Mouse (Mus musculus): ENCODE data around the gene Mtch1. TPM values are rescaled to one million over a fixed set of nuclear protein-coding genes. Genes with fewer than 3 reads are reported as not detected.
A peak's percentile ranks its signal among the peaks of the same experiment; 100 is the strongest.

Gene Mtch1
- polyA plus RNA-seq, 1 experiment from 2014 or later: 276 TPM

DNA sequence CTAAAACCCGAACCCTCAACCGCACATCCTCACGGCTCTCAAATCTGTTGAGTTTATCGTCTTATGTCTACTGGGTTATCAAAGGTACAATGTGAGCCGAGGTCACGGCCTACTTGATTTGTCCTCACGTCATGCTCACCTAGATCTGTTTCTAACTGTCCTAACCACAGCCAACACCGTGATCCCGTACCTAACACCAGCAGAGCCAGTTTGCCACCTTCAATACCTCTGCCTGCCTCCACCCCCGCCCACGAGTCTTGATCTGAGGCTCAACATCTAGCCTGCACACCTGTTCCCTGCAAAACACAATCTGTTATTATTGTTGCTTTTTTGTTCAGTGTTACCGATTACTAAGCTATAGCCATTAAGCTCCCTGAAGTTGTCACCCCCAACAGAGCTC lies 2.5 kb downstream of the Mtch1 start:
- H3K9me3 ChIP-seq: no peaks in the 10 kb centered on the region
- peak overlapping the region; percentile 99 for H3K9ac ChIP-seq
- peaks cover 68% of the 10 kb centered on the region for H3K4me1 ChIP-seq
- H3K27me3 ChIP-seq (replicated peaks): no peaks in the 10 kb centered on the region
- no peak overlapping the region for H3K4me3 ChIP-seq
- H3K36me3 ChIP-seq: peaks cover 35% of the 10 kb centered on the region
- H3K4me2 ChIP-seq: peak overlapping the region; percentile 87
- no peak for ATAC-seq (ENCODE audit: extremely low read depth, insufficient number of reproducible peaks, low FRiP score, low TSS enrichment)
- 78% methylated on average over 12 of the region's 12 CpGs for WGBS
- no peak overlapping the region for H3K27ac ChIP-seq (replicated peaks)

DNA sequence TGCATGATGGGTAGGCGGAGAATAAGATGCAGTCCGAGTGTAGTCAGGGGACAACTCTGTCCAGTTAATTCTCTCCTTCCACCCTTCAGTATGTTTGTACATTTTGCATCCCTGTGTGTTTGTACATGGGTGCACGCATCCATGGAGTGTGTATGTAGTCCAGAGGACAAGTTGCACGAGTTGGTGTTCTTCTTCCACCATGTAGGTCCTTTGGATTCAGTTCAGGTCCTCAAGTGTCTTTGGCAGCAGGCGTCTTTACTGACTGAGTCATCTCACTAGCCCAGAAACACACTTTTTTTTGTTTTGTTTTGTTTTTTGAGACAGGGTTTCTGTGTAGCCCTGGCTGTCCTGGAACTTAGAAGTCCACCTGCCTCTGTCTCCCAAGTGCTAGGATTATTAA lies 4.5 kb downstream of the Mtch1 start:
- ATAC-seq (ENCODE audit: extremely low read depth, insufficient number of reproducible peaks, low FRiP score, low TSS enrichment): no peak
- no peak overlapping the region for H3K4me3 ChIP-seq
- 85% methylated on average over 5 of the region's 5 CpGs for WGBS

DNA sequence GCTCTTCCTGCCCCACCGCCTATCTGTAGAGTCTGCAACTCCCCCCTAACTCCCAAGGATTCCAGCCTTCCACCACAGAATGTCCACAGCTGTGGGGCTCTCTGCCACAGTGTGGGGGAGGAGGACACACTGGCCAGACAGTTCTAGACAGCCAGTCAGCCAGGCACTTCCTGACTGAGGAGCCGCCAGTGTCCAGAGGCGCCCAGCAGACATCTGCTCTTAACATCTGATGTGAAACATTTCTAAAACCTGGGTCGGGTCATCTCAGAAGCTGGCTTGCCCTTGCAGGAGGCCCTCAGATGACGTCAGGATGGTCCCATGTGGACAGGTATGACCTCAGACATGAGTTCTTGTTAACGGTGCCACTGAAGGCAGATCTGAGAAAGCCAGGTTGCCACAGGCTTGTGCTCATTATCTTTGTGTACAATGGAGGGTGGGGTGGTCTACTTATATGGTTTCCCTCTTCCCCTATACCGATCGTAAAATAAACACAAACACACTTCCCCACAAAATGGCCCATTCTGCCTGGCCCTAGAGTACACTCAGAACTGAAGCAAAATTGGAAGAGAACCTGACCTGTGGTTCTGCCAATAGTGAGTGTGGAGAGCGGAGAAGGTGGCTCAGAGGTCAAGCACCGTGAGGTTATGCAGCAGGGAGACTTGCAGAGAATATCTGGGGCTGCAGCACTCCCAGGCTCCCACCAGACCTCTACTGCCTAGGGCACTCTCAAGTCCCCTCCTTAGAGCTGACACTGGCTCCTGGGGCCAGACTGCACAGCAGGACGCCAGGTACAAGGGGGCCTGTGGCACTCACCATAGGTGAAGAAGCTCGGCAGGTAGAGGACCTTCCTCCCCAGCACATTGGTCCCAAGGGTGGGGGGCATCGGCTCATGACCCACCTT lies 5.5 kb downstream of the Mtch1 start:
- peaks cover 72% of the 10 kb centered on the region for H3K4me1 ChIP-seq
- H3K27ac ChIP-seq (replicated peaks): peak overlapping the region; percentile 92
- H3K36me3 ChIP-seq: peaks cover 65% of the 10 kb centered on the region
- no peaks in the 10 kb centered on the region for H3K9me3 ChIP-seq
- peak overlapping the region; percentile 62 for H3K9ac ChIP-seq
- WGBS: 25% methylated on average over 13 of the region's 13 CpGs
- H3K4me2 ChIP-seq: peak overlapping the region; percentile 55
- H3K27me3 ChIP-seq (replicated peaks): no peaks in the 10 kb centered on the region
- ATAC-seq (ENCODE audit: extremely low read depth, insufficient number of reproducible peaks, low FRiP score, low TSS enrichment): peak; percentile 51
- peak overlapping the region; percentile 21; the same call in 1 of the 2 replicates for H3K4me3 ChIP-seq

More for the DNA sequence above, 4.5 kb downstream of the Mtch1 start:
- Histone ChIP-seq H3K4me2 (no peak overlapping the region), H3K27ac (replicated peaks) (peak overlapping the region; percentile 92), H3K36me3 (peaks cover 55% of the 10 kb centered on the region), H3K9ac (peak overlapping the region; percentile 62), H3K27me3 (replicated peaks) (no peaks in the 10 kb centered on the region), H3K4me1 (peaks cover 76% of the 10 kb centered on the region), H3K9me3 (no peaks in the 10 kb centered on the region)

DNA sequence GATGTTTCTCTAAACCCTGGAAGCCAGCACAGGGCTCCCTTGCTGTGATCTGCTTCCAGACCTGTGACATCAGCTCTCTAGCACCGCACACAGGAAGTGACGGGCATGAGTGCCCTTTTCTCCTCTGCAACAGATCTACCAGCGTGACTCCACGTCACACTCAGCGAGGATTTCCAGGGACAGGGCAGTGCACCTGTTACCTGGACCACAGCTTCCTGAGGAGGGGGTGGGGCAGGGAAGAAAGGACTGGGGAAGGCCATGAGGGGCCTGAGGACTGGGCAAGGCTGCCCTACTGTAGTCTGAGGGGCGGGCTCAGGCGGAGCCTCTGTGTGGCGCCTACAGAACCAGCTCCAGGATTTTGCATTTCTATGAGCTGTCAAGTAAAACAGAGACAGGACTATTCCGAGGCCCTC lies 6.1 kb downstream of the Mtch1 start:
- H3K4me3 ChIP-seq: peak overlapping the region; percentile 21; the same call in 1 of the 2 replicates
- peak; percentile 17; the same call in 1 of the 2 replicates for ATAC-seq (ENCODE audit: extremely low read depth, insufficient number of reproducible peaks, low FRiP score, low TSS enrichment)

DNA sequence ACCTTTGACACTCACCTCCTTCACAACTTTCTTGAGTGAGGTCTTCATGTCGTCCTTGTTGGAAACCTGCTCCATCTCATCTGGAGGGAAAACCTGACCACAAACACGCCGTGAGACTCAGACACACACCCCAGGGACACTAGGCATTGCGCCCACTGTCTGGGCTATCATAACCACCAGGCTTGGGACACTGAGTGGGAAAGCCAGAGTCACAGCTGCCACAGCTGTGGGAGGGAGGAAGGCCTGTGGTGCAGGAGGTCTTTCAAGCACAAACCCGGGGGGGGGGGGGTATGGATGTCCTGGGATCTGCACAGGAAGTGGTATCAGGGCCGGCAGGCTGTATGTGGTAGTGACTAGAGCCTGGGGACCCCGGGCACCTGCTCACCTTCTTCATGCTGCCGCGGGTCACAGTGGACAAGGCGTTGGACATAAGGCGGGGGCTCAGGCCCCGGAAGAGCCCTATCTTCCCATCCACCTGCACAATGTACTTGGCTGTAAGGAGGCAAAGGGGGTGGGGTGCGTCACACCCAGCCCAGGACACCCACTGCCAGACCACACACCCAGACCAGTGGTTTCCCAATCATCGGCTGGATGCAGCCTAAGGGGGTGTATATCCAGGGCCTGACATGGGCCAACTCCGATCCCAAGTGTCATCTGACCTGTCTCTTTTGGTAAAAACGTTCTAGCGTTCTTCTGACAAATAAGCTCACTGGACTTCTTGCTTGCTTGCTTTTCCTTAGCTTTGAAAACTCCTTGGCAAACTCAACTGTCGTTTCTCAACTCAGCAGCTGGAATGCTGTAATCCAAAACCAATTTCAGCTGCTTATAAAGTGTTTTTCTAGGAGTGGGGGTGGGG lies 7.1 kb downstream of the Mtch1 start:
- H3K36me3 ChIP-seq: peaks cover 81% of the 10 kb centered on the region

More for the DNA sequence above, 6.1 kb downstream of the Mtch1 start:
- peak overlapping the region; percentile 92 for H3K27ac ChIP-seq (replicated peaks)
- H3K27me3 ChIP-seq (replicated peaks): no peaks in the 10 kb centered on the region
- peak overlapping the region; percentile 55 for H3K4me2 ChIP-seq
- 7% methylated on average over 9 of the region's 9 CpGs for WGBS
- H3K4me1 ChIP-seq: peaks cover 70% of the 10 kb centered on the region
- H3K9ac ChIP-seq: peak overlapping the region; percentile 62
- H3K36me3 ChIP-seq: peaks cover 71% of the 10 kb centered on the region
- no peaks in the 10 kb centered on the region for H3K9me3 ChIP-seq

DNA sequence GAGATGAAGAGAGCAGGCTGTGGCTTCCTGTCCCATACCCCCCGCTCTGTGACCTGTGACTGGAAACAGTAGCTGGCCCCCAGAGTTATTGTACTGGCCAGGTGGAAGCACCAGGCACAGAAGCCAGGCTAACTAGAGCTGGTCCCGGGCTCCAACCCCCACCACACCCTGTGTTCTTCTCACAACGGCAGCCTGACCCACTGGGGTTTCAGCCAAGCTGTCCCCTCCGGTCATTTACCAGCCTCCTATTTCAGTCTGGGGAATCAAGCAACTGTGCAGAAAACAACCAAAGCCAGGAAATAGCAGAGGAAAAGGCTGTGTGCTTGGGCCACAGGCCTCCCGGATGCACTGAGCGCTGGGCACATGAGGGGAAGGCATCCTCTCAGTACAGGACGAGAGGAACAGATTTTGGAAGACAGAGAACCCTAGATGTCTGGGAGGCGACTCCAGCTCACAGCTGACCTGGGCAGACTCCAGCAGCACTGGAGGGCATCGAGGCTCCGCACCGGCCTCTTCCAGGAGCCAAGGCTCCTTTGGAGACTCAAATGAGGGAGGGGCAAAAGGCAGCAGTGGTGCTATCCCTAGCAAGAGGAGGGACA lies 8.5 kb downstream of the Mtch1 start:
- H3K4me2 ChIP-seq: no peak overlapping the region
- 77% methylated on average over 11 of the region's 11 CpGs for WGBS
- no peak for ATAC-seq (ENCODE audit: extremely low read depth, insufficient number of reproducible peaks, low FRiP score, low TSS enrichment)
- H3K9me3 ChIP-seq: no peaks in the 10 kb centered on the region
- no peak overlapping the region for H3K4me3 ChIP-seq
- no peaks in the 10 kb centered on the region for H3K27me3 ChIP-seq (replicated peaks)
- peaks cover 83% of the 10 kb centered on the region for H3K36me3 ChIP-seq
- H3K9ac ChIP-seq: peak overlapping the region; percentile 50; the same call in 1 of the 2 replicates
- H3K4me1 ChIP-seq: peaks cover 53% of the 10 kb centered on the region
- H3K27ac ChIP-seq (replicated peaks): peak overlapping the region; percentile 75

More for the DNA sequence above, 7.1 kb downstream of the Mtch1 start:
- Histone ChIP-seq H3K27ac (replicated peaks) (peak overlapping the region; percentile 92), H3K4me1 (peaks cover 60% of the 10 kb centered on the region), H3K9ac (peak overlapping the region; percentile 62), H3K4me3 (no peak overlapping the region), H3K4me2 (peak overlapping the region; percentile 55), H3K27me3 (replicated peaks) (no peaks in the 10 kb centered on the region), H3K9me3 (no peaks in the 10 kb centered on the region)
- WGBS: 72% methylated on average over 18 of the region's 18 CpGs
- no peak for ATAC-seq (ENCODE audit: extremely low read depth, insufficient number of reproducible peaks, low FRiP score, low TSS enrichment)

DNA sequence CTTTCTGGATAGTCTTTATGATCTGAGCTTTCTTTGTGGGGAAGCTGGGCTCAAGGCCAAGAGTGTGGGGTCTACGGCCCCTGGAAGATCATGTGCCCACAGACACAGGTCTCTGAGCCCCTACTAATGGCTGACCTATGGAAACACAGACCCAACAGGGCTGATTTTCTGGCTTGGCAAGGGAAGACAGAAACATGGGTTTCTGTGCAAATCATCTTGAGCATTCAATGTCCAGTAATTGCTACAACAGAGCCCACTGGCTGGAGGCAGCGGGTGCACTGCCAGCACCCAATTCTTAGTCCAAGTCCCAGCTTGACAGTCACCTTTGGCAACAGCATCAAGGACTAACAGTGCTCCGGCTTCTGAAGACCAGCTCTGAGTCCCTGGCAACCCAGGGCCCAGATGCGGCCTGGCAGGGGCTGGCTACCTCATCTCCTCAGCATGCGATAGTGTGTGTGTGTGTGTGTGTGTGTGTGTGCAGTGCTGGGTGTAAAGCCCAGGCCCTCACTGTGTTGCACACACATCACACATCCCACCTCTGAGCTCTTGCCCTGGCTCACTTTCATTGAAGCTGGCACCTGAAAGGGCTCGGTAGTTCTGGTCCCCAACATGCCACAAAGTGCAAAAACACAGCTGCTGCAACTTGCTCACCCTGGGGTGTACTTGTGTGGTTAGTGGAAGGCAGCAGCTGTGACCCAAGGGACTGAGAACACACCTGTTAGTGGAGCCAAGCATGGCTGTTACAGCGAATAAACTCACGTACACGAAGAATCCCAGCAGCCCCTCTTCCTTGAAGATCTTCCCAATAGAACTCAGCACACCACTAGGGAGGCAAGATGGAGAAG lies 9.5 kb downstream of the Mtch1 start:
- Histone ChIP-seq H3K9ac (peak overlapping the region; percentile 50; the same call in 1 of the 2 replicates), H3K4me2 (no peak overlapping the region), H3K27me3 (replicated peaks) (no peaks in the 10 kb centered on the region), H3K9me3 (no peaks in the 10 kb centered on the region), H3K36me3 (peaks cover 82% of the 10 kb centered on the region), H3K4me3 (no peak overlapping the region), H3K27ac (replicated peaks) (peak overlapping the region; percentile 75), H3K4me1 (peaks cover 42% of the 10 kb centered on the region)
- WGBS: 91% methylated on average over 9 of the region's 9 CpGs
- ATAC-seq (ENCODE audit: extremely low read depth, insufficient number of reproducible peaks, low FRiP score, low TSS enrichment): no peak

DNA sequence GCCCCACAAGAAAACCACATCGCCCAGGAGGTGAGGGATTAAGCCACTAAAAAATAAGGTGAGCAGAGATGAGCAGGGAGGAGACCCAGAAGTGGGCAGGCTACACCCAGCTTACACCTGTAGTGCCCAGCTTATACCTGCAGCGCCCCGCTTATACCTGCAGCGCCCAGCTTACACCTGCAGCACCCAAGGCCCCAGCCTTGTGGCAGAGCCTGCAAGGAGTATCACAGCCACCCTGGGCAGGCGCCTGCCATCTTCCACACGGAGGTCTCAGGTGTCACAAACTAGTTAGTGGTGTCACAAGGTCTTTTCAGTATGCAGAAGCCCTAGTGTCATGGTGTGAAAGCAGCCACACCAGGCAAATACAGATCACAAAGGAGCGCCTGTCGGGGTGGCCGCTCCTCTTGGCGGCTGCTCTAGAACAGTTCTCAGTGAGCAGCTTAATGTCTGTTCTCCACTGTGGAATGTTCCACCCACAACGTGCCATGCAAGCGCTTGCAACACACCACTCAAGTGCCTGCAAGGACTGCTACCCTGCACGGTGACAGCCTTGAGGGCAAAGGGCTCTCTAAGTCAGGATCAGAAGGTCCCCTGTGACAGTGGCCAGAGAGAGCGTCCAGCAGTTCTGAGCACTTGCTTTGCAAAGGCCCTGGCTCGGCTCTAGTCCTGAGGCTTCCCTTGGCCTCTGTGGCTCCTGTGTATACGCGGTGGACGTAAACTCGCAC lies 11.3 kb downstream of the Mtch1 start:
- H3K4me3 ChIP-seq: no peak overlapping the region
- no peak overlapping the region for H3K27ac ChIP-seq (replicated peaks)
- H3K4me2 ChIP-seq: no peak overlapping the region
- no peak for ATAC-seq (ENCODE audit: extremely low read depth, insufficient number of reproducible peaks, low FRiP score, low TSS enrichment)
- H3K4me1 ChIP-seq: peaks cover 37% of the 10 kb centered on the region
- H3K9me3 ChIP-seq: no peaks in the 10 kb centered on the region
- peaks cover 93% of the 10 kb centered on the region for H3K36me3 ChIP-seq
- no peaks in the 10 kb centered on the region for H3K27me3 ChIP-seq (replicated peaks)
- no peak overlapping the region for H3K9ac ChIP-seq
- 90% methylated on average over 19 of the region's 19 CpGs for WGBS

DNA sequence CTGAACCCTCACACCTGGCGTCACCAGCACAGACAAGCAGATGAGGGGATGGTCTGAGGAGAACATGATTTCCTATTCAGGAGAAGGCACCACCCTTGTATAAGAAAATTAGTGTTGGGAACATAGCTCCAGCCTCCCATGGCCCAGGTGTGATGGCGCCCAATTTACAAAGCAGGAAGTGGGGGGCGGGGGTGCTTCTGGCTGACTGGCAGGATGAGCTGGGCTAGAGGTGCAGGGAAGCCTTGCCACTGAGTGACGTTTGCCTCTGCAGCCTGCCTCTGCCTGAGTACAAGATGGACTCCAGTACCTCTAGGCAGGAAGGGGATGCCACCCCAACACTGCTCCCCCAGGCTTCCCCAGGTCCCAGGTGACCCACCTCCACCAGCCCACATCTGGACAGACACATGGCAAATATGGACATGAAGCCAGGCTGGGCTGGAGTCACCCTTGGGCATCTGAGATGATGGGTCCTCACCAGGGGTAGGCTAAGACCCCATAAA lies 15.5 kb downstream of the Mtch1 start:
- Histone ChIP-seq H3K27me3 (replicated peaks) (peaks cover 8% of the 10 kb centered on the region), H3K27ac (replicated peaks) (no peak overlapping the region), H3K4me2 (no peak overlapping the region), H3K4me1 (peaks cover 30% of the 10 kb centered on the region), H3K9me3 (no peaks in the 10 kb centered on the region), H3K36me3 (peaks cover 71% of the 10 kb centered on the region), H3K4me3 (no peak overlapping the region), H3K9ac (no peak overlapping the region)
- no peak for ATAC-seq (ENCODE audit: extremely low read depth, insufficient number of reproducible peaks, low FRiP score, low TSS enrichment)
- WGBS: 72% methylated on average over 4 of the region's 4 CpGs
